Mouse (Mus musculus) bone marrow, adult 2 months (tissue): ENCODE data around the gene Dazap1.

Experiments used
- CTCF ChIP-seq: fragments of 200-500 bp; IDR thresholded peaks from 2 replicates; pipeline ENCODE4 v1.5.1; 2011; ENCODE audit warnings: low read length, control low read depth; ENCODE audit not compliant: control insufficient read depth, insufficient read depth
- POLR2A ChIP-seq: fragments of 200-500 bp; IDR thresholded peaks from 2 replicates; pipeline ENCODE4 v1.6.1; 2011; ENCODE audit warnings: low read depth, mild to moderate bottlenecking, control low read depth, low read length, borderline replicate concordance; ENCODE audit not compliant: control insufficient read depth

- no peak for TF ChIP-seq CTCF
- TF ChIP-seq POLR2A, result no peak
These were observed 1.9 kb upstream of the Dazap1 start for GRCm38 (mm10) chr10:80259463-80259805.
